Mouse (Mus musculus) stomach, postnatal 0 days (tissue): ENCODE data around the gene Slc12a6.

Source experiments
- CTCF ChIP-seq: IDR thresholded peaks from 2 replicates; pipeline ENCODE4 v1.5.1; 2016; ENCODE audit warnings: antibody characterized with exemption, low read depth, mild to moderate bottlenecking, moderate library complexity
- EP300 ChIP-seq: optimal IDR thresholded peaks from 2 replicates; pipeline ENCODE3; 2016; ENCODE audit warnings: antibody characterized with exemption

GRCm38 (mm10) chr2:112267547-112268269 lies 2.1 kb downstream of the Slc12a6 start:
- TF ChIP-seq CTCF (no peak), EP300 (no peak)
